Mouse (Mus musculus): ENCODE measurements around the gene Ube2t. TPM values are rescaled to one million over a fixed set of nuclear protein-coding genes. Genes with fewer than 3 reads are reported as not detected.

Ube2t gene
- polyA plus RNA-seq, 1 experiment from 2014 or later = 14.5 TPM

DNA sequence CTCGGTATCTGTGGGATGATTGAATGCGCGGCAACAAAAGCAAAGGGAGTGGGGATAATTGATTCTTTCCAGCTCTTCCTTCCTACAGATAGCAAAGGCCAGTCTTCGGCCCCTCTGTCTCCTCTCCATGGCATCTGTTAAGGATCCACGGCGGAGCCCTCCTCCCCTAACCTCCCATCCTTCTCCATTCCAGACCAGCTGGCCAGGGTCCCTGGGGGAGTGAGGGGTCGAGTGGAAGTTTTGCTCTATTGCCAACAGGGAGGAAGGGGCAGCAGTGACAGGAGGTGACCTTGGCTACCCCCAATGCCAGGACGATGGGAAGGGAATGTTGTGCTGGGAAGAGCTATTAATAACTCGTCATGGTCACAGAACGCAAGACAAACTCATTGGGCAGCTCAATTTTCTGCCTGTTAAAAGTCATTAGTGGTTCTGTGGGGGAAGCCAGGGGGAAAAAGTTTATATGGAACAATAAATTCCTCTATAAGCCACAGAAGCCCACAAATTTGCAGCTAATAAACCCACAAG lies 52.6 kb downstream of the Ube2t start:
- in situ Hi-C loops (cut with MboI; ENCODE audit: low pct_unique_long_range_greater_than_20kb) = no loop called here
- TF ChIP-seq CTCF (IDR thresholded peaks at IDR 0.05) = no peak
- ChIA-PET CTCF (interaction anchor here (0.8 to 1.2 kb wide), 4 partner anchors 25 to 118 kb away, joined by 3 to 4 read pairs (median 3); partner anchors contain the start of gene Ptpn7), POLR2A (interaction anchor here (0.6 kb wide), 1 partner anchor 32 kb away, joined by 3 read pairs; no protein-coding TSS in a partner anchor)
- peak; percentile 48 for DNase-seq (ENCODE audit: low read depth, low spot score)
- H3K27me3 ChIP-seq = no peaks in the 10 kb centered on the region
- ATAC-seq = no peak

DNA sequence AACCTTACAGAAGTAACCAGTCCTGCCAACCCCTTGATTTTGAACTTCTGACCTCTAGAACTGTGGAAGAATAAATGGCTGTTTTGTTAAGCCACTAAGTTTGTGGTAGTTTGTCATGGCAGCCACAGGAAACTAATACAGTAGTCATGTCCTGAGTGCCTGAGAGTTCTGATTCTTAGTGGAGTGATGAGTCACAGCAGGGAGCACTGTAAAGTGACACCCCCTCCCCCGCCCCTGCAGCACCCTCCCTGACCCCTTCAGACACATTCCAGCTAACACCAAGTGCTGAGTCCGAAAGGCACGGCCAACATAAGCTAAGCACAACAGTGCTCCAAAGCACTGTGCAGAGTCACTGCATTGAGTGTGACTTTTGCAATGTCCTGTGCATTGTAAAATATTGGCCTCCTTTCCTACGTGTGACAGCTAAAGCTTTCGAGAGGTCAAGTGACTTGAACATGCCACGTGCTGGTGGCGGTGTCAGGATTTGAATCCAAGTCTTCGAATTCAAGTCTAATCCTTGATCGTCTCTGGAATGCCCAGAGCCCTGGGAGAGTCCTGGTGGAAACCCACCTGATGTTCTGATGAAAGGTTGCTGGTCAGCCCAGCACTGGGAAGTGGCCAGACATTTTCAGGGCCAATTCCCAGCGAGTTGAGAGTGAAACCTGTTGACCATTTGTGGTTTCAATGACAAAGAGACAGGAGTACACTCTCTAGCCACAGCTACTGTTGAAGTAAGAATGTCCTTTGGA lies 54.7 kb downstream of the Ube2t start:
- POLR2A ChIA-PET = no interaction called here
- ATAC-seq (no peak), DNase-seq (ENCODE audit: low read depth, low spot score) (no peak)
- H3K27me3 ChIP-seq = no peaks in the 10 kb centered on the region
- in situ Hi-C loops (cut with MboI; ENCODE audit: low pct_unique_long_range_greater_than_20kb) = no loop called here
- CTCF ChIA-PET = interaction anchor here (1.5 to 1.8 kb wide), 2 partner anchors 26 to 89 kb away, joined by 4 to 5 read pairs; no protein-coding TSS in a partner anchor
- TF ChIP-seq CTCF (IDR thresholded peaks at IDR 0.05) = no peak

DNA sequence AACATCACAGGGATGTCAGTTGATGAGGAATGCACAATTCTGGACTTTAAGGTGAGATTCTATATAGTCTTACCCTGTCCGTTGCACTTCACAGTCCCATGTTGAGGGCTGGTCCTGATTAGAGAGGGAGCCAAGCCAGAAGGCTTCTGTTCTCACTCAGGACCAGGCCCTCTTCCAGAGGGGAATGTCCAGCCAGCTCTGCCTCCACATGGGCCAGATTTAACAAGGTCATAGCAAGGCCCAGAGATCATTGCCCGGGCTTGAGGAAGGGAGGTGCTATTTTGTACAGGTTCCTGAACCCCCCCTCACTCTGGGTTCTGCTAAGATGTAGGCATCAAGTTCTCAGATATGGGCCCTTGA lies 55.3 kb downstream of the Ube2t start:
- ATAC-seq = no peak
- CTCF ChIA-PET = interaction anchor here (1.5 kb wide), 1 partner anchor 89 kb away, joined by 5 read pairs; no protein-coding TSS in a partner anchor
- in situ Hi-C loops (cut with MboI; ENCODE audit: low pct_unique_long_range_greater_than_20kb) = no loop called here
- H3K27me3 ChIP-seq = no peaks in the 10 kb centered on the region
- DNase-seq (ENCODE audit: low read depth, low spot score) = no peak
- POLR2A ChIA-PET = no interaction called here
- no peak for TF ChIP-seq CTCF (IDR thresholded peaks at IDR 0.05)

DNA sequence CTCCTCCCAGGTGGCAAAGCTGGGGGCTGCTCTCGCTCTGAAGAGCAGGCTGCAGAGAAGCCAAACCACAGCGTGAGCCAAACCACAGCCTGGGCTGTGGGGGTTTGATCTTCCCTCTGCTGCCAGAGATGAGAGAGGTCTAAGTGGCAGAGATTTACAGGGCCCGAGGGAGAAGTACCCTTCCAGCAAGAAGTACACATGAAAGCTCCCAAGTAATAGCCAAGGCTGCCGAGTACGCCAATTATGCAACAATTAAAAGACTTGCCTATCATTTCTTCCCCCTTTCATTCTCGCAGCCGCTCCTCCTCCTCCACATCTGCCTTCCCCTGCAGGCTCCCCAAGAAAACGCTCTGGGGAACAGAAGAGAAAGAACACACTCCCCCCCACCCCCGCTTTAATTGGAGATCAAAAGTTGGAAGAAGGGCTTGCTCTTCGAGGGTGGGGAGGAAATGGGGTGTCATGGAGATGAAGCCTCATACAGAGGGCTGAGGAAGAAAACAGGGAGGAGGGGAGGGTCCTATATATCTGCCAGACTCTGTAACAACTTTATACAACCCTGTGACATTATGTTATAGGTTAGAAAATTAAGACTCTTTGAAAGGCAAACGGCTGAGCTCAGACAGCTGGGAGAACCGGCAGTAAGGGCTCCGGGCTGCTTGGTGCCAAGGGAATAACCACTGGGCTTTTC lies 56.9 kb downstream of the Ube2t start:
- no peak for ATAC-seq
- ChIA-PET POLR2A (no interaction called here), CTCF (interaction anchor here (0.9 to 1.7 kb wide), 5 partner anchors 9 to 89 kb away, joined by 3 to 7 read pairs (median 3); no protein-coding TSS in a partner anchor)
- DNase-seq (ENCODE audit: low read depth, low spot score) = peak; percentile 69
- TF ChIP-seq CTCF (IDR thresholded peaks at IDR 0.05) = no peak
- in situ Hi-C loops (cut with MboI; ENCODE audit: low pct_unique_long_range_greater_than_20kb) = no loop called here
- H3K27me3 ChIP-seq = no peaks in the 10 kb centered on the region

DNA sequence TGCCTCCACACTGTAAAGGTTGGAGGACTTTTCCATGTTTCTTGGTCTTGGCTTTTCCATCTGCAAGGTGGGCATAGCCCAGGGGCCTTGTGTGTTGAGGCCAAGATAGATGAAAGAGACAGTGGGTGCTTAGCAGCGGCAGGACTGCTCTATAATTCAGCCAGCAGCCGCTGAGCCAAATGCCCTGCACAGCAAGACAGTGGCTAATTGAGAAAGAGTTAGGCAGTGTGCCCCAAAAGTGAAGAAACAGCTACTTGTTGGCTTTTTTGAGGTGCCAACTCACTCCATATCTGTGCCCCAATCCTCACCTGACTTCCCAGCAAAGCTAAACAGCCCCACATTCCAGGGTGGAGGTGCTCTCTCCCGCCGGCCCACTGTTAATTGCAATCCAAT lies 57.4 kb downstream of the Ube2t start:
- H3K27me3 ChIP-seq = no peaks in the 10 kb centered on the region
- no peak for DNase-seq (ENCODE audit: low read depth, low spot score)
- in situ Hi-C loops (cut with MboI; ENCODE audit: low pct_unique_long_range_greater_than_20kb) = no loop called here
- ATAC-seq = no peak
- POLR2A ChIA-PET = no interaction called here
- CTCF ChIA-PET = interaction anchor here (0.9 to 1.7 kb wide), 3 partner anchors 30 to 55 kb away, joined by 3 to 7 read pairs (median 3); no protein-coding TSS in a partner anchor
- no peak for TF ChIP-seq CTCF (IDR thresholded peaks at IDR 0.05)

DNA sequence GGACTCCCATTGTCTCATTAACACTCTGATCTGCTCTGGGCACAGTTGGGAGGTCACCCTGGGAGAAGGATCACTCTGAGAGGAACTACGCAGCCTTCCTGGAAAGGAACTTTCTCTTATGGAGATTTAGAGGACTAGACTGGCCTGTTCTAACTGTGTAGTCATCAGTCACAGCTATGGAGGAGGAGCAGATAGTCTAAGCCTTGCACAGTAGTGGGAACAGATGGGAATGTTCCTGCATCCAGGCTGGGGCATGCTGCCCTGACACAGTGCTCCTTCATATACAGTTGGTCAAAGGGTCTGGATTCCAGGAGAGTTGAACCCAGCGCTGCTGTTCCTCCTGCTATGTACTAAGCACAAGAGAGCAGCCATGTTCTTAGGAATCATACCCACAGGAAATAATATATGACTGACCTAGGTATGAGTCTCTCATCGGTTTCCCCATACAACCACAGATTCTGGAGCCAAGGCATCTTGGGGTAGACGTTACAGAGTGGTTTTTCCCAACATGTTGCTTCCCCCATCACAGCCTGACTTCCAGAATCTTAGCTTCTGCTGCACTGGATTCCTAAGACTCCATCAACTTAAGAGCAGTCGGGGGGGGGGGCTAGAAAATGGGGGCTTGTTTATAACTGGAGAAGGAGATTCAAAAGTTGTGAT lies 58.0 kb downstream of the Ube2t start:
- TF ChIP-seq CTCF (IDR thresholded peaks at IDR 0.05) = no peak
- in situ Hi-C loops (cut with MboI; ENCODE audit: low pct_unique_long_range_greater_than_20kb) = no loop called here
- POLR2A ChIA-PET = no interaction called here
- DNase-seq (ENCODE audit: low read depth, low spot score) (no peak), ATAC-seq (no peak)
- no peaks in the 10 kb centered on the region for H3K27me3 ChIP-seq
- CTCF ChIA-PET = interaction anchor here (0.7 to 1.1 kb wide), 5 partner anchors 30 to 90 kb away, joined by 3 read pairs; partner anchors contain the start of gene Lgr6

DNA sequence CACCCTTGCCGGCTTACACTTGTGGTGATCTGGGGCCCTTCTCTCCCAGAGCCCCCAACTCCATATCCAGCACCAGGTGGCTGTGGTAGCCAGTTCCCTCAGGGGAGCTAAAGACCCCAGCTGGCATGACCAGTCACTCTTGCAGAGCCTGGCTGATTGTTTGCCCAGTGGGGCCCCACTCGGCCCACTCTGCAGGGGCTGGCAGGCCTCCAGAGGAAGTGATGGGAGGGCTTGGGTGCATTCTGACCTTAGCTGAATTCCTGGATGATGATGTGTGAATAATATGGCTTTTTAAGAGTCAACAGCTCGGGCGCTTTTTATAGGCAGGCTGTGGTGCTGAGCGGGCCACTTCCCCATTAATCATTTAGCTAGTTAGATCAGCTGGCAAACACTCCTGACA lies 58.6 kb downstream of the Ube2t start:
- POLR2A ChIA-PET = no interaction called here
- CTCF ChIA-PET = interaction anchor here (0.7 to 1.1 kb wide), 4 partner anchors 53 to 89 kb away, joined by 3 read pairs; partner anchors contain the start of gene Lgr6
- no peaks in the 10 kb centered on the region for H3K27me3 ChIP-seq
- no peak for TF ChIP-seq CTCF (IDR thresholded peaks at IDR 0.05)
- in situ Hi-C loops (cut with MboI; ENCODE audit: low pct_unique_long_range_greater_than_20kb) = no loop called here
- peak; percentile 85 for DNase-seq (ENCODE audit: low read depth, low spot score)
- peak; percentile 44 for ATAC-seq

DNA sequence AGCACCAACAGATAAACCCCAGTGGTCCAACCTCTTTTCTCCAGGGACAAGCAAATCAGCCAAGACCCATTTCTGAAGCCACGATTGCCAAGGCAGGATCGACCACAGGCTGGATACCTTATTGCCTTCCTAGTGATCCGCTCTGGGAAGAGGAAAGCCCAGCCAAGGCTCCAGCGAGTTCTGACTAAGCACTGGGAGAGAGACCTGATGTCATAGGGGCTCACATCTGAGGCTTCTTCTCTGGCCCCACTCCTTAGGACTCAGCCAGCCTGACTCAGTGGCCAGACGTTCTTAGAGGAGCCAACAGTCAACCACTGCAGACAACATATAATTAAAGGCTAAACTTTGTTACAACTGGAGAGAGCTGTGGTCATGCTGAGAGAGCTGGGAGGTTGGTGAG lies 59.6 kb downstream of the Ube2t start:
- DNase-seq (ENCODE audit: low read depth, low spot score) = peak; percentile 83
- POLR2A ChIA-PET = no interaction called here
- H3K27me3 ChIP-seq = no peaks in the 10 kb centered on the region
- CTCF ChIA-PET = interaction anchor here (0.6 to 2.5 kb wide), 3 partner anchors 16 to 114 kb away, joined by 3 to 5 read pairs (median 3); no protein-coding TSS in a partner anchor
- no peak for TF ChIP-seq CTCF (IDR thresholded peaks at IDR 0.05)
- in situ Hi-C loops (cut with MboI; ENCODE audit: low pct_unique_long_range_greater_than_20kb) = no loop called here
- peak; percentile 68 for ATAC-seq

DNA sequence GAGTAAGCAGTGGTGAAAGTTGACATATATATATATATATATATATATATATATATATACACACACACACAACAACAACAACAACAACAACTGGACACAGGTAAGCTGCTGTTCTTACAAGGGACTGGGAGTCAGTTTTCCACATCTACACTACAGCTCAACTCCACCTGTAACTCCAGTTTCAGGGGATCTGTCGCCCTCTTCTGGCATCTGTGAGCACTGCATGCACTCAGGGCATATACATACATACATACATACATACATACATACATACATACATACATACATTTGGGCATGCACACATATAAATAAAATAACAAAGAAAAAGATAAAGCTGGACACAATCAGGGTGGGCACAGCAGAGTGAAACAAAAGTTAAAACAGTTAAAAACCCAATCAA lies 61.2 kb downstream of the Ube2t start:
- DNase-seq (ENCODE audit: low read depth, low spot score) (no peak), ATAC-seq (no peak)
- no peaks in the 10 kb centered on the region for H3K27me3 ChIP-seq
- ChIA-PET POLR2A (interaction anchor here (0.6 to 1.1 kb wide), 2 partner anchors 16 to 24 kb away, joined by 3 read pairs; no protein-coding TSS in a partner anchor), CTCF (interaction anchor here (1.7 to 2.6 kb wide), 3 partner anchors 15 to 34 kb away, joined by 5 to 8 read pairs (median 8); no protein-coding TSS in a partner anchor)
- no peak for TF ChIP-seq CTCF (IDR thresholded peaks at IDR 0.05)
- in situ Hi-C loops (cut with MboI; ENCODE audit: low pct_unique_long_range_greater_than_20kb) = no loop called here

Other genes starting within 250 kb of the Ube2t start
- gene Ppp1r12b, start 6.6 kb upstream of the Ube2t start, polyA plus RNA-seq (2021) = 4.2 TPM
- 2.3 TPM for gene Lgr6, start 142.7 kb downstream of the Ube2t start, polyA plus RNA-seq (2021)
- gene Ptpn7, start 170.1 kb downstream of the Ube2t start, polyA plus RNA-seq (2021) = 0.19 TPM
- gene Arl8a, start 184.3 kb downstream of the Ube2t start, polyA plus RNA-seq (2021) = 111 TPM
- 0.04 TPM for gene Gpr37l1, start 205.1 kb downstream of the Ube2t start, polyA plus RNA-seq (2021)